In the genomic region with DNA sequence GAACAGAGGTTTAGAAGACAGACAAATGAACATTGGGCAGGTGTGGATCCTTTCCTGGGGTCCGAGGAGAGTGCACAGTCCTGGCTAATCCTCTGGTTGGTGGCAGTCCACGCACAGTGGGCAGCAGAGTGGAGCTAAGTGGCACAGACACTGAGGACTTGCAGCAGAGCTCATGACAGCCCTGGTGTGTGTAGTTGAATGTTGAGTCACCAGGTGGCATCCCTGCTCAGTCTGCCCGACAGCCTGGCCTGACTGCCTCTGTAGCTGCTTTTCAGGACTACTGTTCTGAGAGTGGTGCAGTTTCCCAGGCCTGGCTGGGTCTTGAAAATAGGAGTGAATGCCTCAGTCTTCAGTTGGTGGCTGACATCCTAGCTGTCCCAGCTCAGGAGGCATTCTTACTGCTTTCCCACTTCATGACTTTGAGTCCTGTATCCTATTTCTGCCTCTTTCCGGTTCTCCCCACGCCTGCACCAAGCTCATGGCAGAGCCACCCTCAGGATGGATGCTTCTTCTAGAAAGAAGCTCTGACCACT, we compare ENCODE assay signal across 9 mouse cellular contexts. TPM values are rescaled to one million over a fixed set of nuclear protein-coding genes. Genes with fewer than 3 reads are reported as not detected.
DNase-seq lines count a peak whose midpoint lies in the region; ATAC-seq and TF ChIP-seq lines count a peak whose summit lies in the region.
"Had no signal": no experiment of that assay in that cellular context is flagged by ENCODE, and none has a peak within 500 bp of the region (broad histone marks: within the 10 kb centered on the region; RNA-seq: fewer than 3 reads in every experiment).

No protein-coding gene starts in this region.

- peak; percentile 74 for ATAC-seq in common myeloid progenitor, adult 5-6 weeks (replicated peaks; ENCODE audit: low read depth, poor library complexity, severe bottlenecking)
- no peak for ATAC-seq in heart, embryonic 13.5 days (ENCODE audit: extremely low read depth, insufficient number of reproducible peaks, low FRiP score, low TSS enrichment)
- ATAC-seq in stomach, postnatal 0 days (ENCODE audit: low FRiP score, low TSS enrichment), result peak; percentile 78

- 0 out of 2 replicates have a peak overlapping the region, but pooled peaks have one; percentile 5 for H3K9ac ChIP-seq in heart, embryonic 13.5 days
- no peak overlapping the region for H3K9ac ChIP-seq in stomach, postnatal 0 days (ENCODE audit: low read length)

- no peaks in the 10 kb centered on the region for H3K36me3 ChIP-seq in heart, embryonic 13.5 days
- H3K36me3 ChIP-seq in stomach, postnatal 0 days (ENCODE audit: control insufficient read depth, insufficient read depth, low read length), result no peaks in the 10 kb centered on the region

- H3K27ac ChIP-seq in heart, embryonic 13.5 days (replicated peaks), result 0 out of 2 replicates have a peak overlapping the region, but pooled peaks have one; percentile 28
- no peak overlapping the region for H3K27ac ChIP-seq in stomach, postnatal 0 days (replicated peaks)
- H3K27ac ChIP-seq: macrophage had no signal

- no peak for TF ChIP-seq EP300 in stomach, postnatal 0 days (optimal IDR thresholded peaks at IDR 0.05)

- TF ChIP-seq CTCF in stomach, postnatal 0 days (IDR thresholded peaks at IDR 0.05; ENCODE audit: low read depth), result peak; percentile 77

- peak; percentile 44 for DNase-seq in right cerebral cortex, adult 18-20 months
- no peak for DNase-seq in right cerebral cortex, postnatal 25 days
- DNase-seq in kidney, postnatal 36 days, result peak; percentile 58 to 73
- DNase-seq in lung, postnatal 14 days, result peak; percentile 22
- peak; percentile 73 for DNase-seq in stomach, postnatal 0 days (ENCODE audit: low spot score)
- no peak for DNase-seq in thymus, postnatal 36 days

- H3K4me2 ChIP-seq in heart, embryonic 13.5 days, result no peak overlapping the region
- no peak overlapping the region for H3K4me2 ChIP-seq in stomach, postnatal 0 days (replicated peaks; ENCODE audit: low read depth)

- H3K4me1 ChIP-seq in heart, embryonic 13.5 days, result 0 out of 2 replicates have a peak, but pooled peaks cover 5% of the 10 kb centered on the region
- no peaks in the 10 kb centered on the region for H3K4me1 ChIP-seq in stomach, postnatal 0 days (replicated peaks; ENCODE audit: control insufficient read depth, insufficient read depth)

- 50% methylated on average over 5 of the region's 5 CpGs for WGBS in heart, embryonic 13.5 days
- WGBS in stomach, postnatal 0 days, result 61% methylated on average over 5 of the region's 5 CpGs

- H3K9me3 ChIP-seq in heart, embryonic 13.5 days, result no peaks in the 10 kb centered on the region
- H3K9me3 ChIP-seq in stomach, postnatal 0 days (ENCODE audit: control insufficient read depth, low read length), result no peaks in the 10 kb centered on the region

- H3K4me3 ChIP-seq in heart, embryonic 13.5 days, result no peak overlapping the region
- no peak overlapping the region for H3K4me3 ChIP-seq in stomach, postnatal 0 days (ENCODE audit: low read depth, low read length)

- H3K27me3 ChIP-seq in heart, embryonic 13.5 days (replicated peaks), result no peaks in the 10 kb centered on the region
- H3K27me3 ChIP-seq in stomach, postnatal 0 days (ENCODE audit: control insufficient read depth, insufficient read depth, low read length), result no peaks in the 10 kb centered on the region

RNA-seq across cellular contexts. Expression of a gene that starts 16.7 kb away (rescaled TPM):
- total RNA-seq in common myeloid progenitor, adult 5-6 weeks (2017), result not detected in 2 replicates
- 0.11 and 0.64 TPM in 2 replicates for polyA plus RNA-seq in heart, embryonic 13.5 days (2015; fragmentation: Nextera tagmentation; extraction: Ambion mirVana)
- polyA plus RNA-seq in stomach, postnatal 0 days (2015; fragmentation: Nextera tagmentation; extraction: Ambion mirVana), result 6.0 and 7.2 TPM in 2 replicates
- polyA plus RNA-seq: macrophage had no signal

RNA-seq across cellular contexts. Expression of a gene that starts 28.5 kb away (rescaled TPM):
- 7.3 and 7.9 TPM in 2 replicates for total RNA-seq in common myeloid progenitor, adult 5-6 weeks (2017)
- polyA plus RNA-seq in heart, embryonic 13.5 days (2015; fragmentation: Nextera tagmentation; extraction: Ambion mirVana), result 2.7 and 4.7 TPM in 2 replicates
- polyA plus RNA-seq in stomach, postnatal 0 days (2015; fragmentation: Nextera tagmentation; extraction: Ambion mirVana), result 12.9 and 13.8 TPM in 2 replicates

Comparison
In these comparisons a context has a peak if more than half of its experiments do, and no peak if none do; other contexts are left out.
1. DNase-seq: peak in right cerebral cortex, adult 18-20 months (single experiment), kidney, postnatal 36 days (2 of 2), lung, postnatal 14 days (single experiment) and stomach, postnatal 0 days (single experiment); none in right cerebral cortex, postnatal 25 days (single experiment) and thymus, postnatal 36 days (0 of 2).